Mouse (Mus musculus) forebrain, embryonic 16.5 days (tissue): ENCODE results near the gene Phf11d. TPM values are rescaled to one million over a fixed set of nuclear protein-coding genes. Genes with fewer than 3 reads are reported as not detected.
"Not testable (repeated sequence)": the region's sequence is repeated elsewhere in the genome, so short reads cannot be mapped to it uniquely, and the experiment has no call there.

Source experiments
- ATAC-seq: fragments of 200-750 bp; cut with Nextera tagmentation; 2 replicates; pipeline ENCODE4 v1.8.0; 2017; ENCODE audit warnings: mild to moderate bottlenecking, moderate library complexity
- H3K27ac ChIP-seq: fragments of 300-500 bp; sonication (generic); 2 replicates; pipeline ENCODE4 v1.5.1; 2014; ENCODE audit warnings: low read length, control low read depth
- H3K27me3 ChIP-seq: fragments of 300-500 bp; sonication (generic); replicated peaks from 2 replicates; pipeline ENCODE4 v1.6.1; 2014; ENCODE audit warnings: low read length; ENCODE audit not compliant: control insufficient read depth, insufficient read depth
- H3K36me3 ChIP-seq: fragments of 300-500 bp; sonication (generic); 2 replicates; pipeline ENCODE4 v1.6.1; 2014; ENCODE audit not compliant: control insufficient read depth, insufficient read depth
- H3K4me1 ChIP-seq: fragments of 300-500 bp; sonication (generic); replicated peaks from 2 replicates; pipeline ENCODE4 v1.6.1; 2014; ENCODE audit warnings: low read length; ENCODE audit not compliant: control insufficient read depth, insufficient read depth
- H3K4me2 ChIP-seq: fragments of 300-500 bp; sonication (generic); 2 replicates; pipeline ENCODE4 v1.6.1; 2014; ENCODE audit warnings: mild to moderate bottlenecking, low read length, control low read depth
- H3K4me3 ChIP-seq: fragments of 300-500 bp; sonication (generic); replicated peaks from 2 replicates; pipeline ENCODE4 v1.5.1; 2014; ENCODE audit warnings: mild to moderate bottlenecking, low read length, control low read depth
- H3K9ac ChIP-seq: fragments of 300-500 bp; sonication (generic); replicated peaks from 2 replicates; pipeline ENCODE4 v1.6.1; 2014; ENCODE audit warnings: low read depth, low read length, control low read depth
- H3K9me3 ChIP-seq: fragments of 300-500 bp; sonication (generic); 2 replicates; pipeline ENCODE4 v1.6.1; 2016; ENCODE audit warnings: low read length; ENCODE audit not compliant: control insufficient read depth
- WGBS: fragments of 180-500 bp; shearing (Covaris S2); extraction: QIAGEN DNeasy Blood & Tissue Kit; methylation state at CpG from one replicate; pipeline ENCODE4 v1.1.7; 2014; 5-methylcytosine and 5-hydroxymethylcytosine counted together
- polyA plus RNA-seq: library from polyadenylated mRNA; unstranded; fragments of >200 nt; fragmentation: Nextera tagmentation; extraction: Ambion mirVana; gene quantifications from 2 replicates; pipeline ENCODE4 v1.2.1, GENCODE M21; 2015

The Phf11d gene
- 0.16 and 0.19 TPM in 2 replicates for polyA plus RNA-seq

DNA sequence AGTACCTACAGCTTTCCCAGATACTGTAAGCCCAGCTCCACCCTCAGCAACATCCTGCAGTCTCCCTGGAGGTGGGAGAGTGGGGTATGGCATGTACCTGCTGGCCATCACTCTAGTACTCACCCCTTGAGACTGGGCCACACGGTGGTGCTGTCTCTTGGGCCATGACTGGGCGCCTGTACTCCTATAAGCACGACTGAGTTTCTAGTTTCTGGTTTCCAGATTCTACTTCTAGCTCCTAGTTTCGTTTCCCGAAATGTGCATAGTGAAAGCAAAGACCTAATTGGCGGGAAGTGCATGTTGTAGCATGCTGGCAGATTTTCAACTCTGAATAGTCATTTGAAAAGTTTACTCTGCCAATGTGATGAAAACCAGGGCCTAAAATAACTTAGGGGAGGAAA is at the start of gene Phf11d:
Gene Phf11d (minus strand): TSS at position 227 of the 401 bp plus-strand sequence.
- ATAC-seq = no peak
- no peaks in the 10 kb centered on the region for H3K36me3 ChIP-seq
- no peaks in the 10 kb centered on the region for H3K4me1 ChIP-seq
- no peak within 1 kb of the TSS for H3K4me2 ChIP-seq
- no peak within 1 kb of the TSS for H3K9ac ChIP-seq
- H3K27me3 ChIP-seq = no peaks in the 10 kb centered on the region
- no peak within 1 kb of the TSS for H3K27ac ChIP-seq
- no peaks in the 10 kb centered on the region for H3K9me3 ChIP-seq
- H3K4me3 ChIP-seq = no peak within 1 kb of the TSS
- 83% methylated on average over 6 of the region's 6 CpGs for WGBS

DNA sequence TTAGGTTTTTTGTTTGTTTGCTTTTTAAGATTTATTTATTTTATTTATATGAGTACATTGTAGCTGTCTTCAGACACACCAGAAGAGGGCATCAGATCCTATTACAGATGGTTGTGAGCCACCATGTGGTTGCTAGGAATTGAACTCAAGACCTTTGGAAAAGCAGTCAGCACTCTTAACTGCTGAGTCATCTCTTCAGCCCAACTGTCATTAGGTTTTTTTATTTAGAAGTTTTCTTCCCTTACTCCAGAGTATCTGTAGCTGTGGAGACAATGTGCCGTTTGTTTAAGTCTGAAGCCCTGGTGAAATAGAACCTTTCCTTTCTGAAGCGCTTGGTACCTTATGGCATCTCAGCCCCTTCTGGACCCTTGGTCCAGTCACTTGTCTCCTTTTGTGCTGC is 49.7 kb upstream of the Phf11d start:
- not testable (repeated sequence) for ATAC-seq, H3K27me3 ChIP-seq, H3K27ac ChIP-seq, H3K4me1 ChIP-seq, H3K36me3 ChIP-seq, H3K9ac ChIP-seq, H3K4me3 ChIP-seq, H3K4me2 ChIP-seq, H3K9me3 ChIP-seq
- WGBS = 98% methylated on average over 2 of the region's 2 CpGs

DNA sequence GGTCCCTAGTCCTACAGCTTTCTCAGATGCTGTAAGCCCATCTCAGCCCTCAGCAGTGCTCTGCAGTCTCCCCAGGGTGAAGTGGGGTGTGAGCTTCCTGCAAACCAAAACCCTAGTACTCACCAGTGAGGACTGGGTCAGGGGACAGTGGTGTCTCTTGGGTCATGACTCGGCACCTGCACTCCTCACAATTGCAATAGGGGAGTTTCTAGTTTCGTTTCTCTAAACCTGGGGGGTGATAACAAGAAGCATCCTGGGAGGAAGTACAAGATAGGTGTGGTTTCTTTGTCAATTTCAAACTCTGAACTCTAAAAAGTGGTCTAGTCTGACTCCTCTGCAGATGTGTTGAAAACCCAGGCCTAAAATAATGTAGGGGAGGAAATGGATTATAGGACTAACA is 31.7 kb upstream of the Phf11d start:
- whole genome bisulfite sequencing = 77% methylated on average over 2 of the region's 2 CpGs
- no peak overlapping the region for H3K9ac ChIP-seq
- no peaks in the 10 kb centered on the region for H3K27me3 ChIP-seq
- H3K4me2 ChIP-seq = no peak overlapping the region
- no peak overlapping the region for H3K27ac ChIP-seq
- no peaks in the 10 kb centered on the region for H3K4me1 ChIP-seq
- no peak for ATAC-seq
- H3K9me3 ChIP-seq = no peaks in the 10 kb centered on the region
- H3K36me3 ChIP-seq = no peaks in the 10 kb centered on the region
- H3K4me3 ChIP-seq = no peak overlapping the region

DNA sequence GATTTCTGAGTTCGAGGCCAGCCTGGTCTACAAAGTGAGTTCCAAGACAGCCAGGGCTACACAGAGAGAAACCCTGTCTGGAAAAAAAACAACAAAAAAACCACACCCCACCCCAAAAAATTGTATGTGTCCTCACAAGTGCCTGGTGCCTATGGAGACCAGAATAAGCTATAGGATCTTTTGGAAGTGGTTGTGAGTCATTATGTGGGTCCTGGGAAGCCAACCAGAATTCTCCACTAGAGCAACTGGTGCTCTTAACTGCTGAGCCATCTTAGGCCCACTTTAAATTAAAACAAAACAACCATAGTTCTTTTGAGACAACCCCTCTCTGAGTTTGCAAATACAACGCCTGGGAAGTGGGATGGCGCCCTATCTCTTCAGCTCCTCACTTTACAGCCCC is 30.0 kb upstream of the Phf11d start, which contains the start of gene Phf11c:
Gene Phf11c (minus strand): TSS at position 101 of the 400 bp plus-strand sequence.
- WGBS = 93% methylated on average over 3 of the region's 3 CpGs
- H3K27ac ChIP-seq = no peak within 1 kb of the TSS
- no peak for ATAC-seq
- no peak within 1 kb of the TSS for H3K4me3 ChIP-seq
- no peaks in the 10 kb centered on the region for H3K27me3 ChIP-seq
- no peak within 1 kb of the TSS for H3K9ac ChIP-seq
- no peaks in the 10 kb centered on the region for H3K36me3 ChIP-seq
- H3K4me1 ChIP-seq = no peaks in the 10 kb centered on the region
- H3K4me2 ChIP-seq = no peak within 1 kb of the TSS
- no peaks in the 10 kb centered on the region for H3K9me3 ChIP-seq

DNA sequence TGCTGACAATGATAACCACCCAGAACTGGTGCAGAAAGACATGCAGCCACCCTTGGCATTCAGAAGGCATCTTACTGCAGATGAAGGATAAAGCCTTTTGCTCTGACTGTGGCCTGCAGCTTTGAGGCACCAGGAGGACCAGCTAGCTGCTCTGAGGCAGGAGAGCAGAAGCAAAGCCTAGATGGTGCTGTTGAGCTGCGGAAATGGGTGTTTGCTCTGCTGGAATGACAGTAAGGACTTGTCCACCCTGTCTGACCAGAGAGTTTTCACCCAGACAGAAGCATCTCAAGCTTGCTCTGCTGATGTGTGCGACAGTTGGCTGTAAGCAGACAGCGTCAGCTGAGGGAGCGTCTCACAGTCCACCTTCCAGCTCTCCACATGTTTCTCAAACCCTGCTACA is 24.9 kb upstream of the Phf11d start:
- 82% methylated on average over 4 of the region's 4 CpGs for WGBS
- H3K27me3 ChIP-seq, H3K9me3 ChIP-seq, H3K27ac ChIP-seq, H3K4me3 ChIP-seq, H3K36me3 ChIP-seq, H3K9ac ChIP-seq, H3K4me2 ChIP-seq, ATAC-seq, H3K4me1 ChIP-seq: not testable (repeated sequence)

DNA sequence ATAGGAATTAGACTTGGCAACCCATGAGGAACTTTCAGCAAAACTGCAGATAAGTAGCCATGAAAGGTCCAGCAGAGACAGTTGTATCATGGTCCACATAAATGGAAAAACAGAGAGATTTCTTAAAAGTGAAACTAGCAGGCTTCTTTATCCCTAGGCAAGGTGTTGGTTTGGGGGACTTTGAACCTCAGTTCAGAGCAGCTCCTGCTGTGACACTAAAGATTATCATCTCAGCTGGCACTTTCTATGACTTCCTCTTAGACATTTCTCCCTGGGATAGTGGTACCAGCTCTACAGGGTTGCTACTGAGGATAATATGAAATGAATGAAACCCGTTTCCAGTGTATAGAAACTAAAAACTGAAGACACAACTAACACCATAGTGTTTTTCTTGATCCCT is 24.3 kb upstream of the Phf11d start:
- Histone ChIP-seq H3K27ac (no peak overlapping the region), H3K4me2 (no peak overlapping the region), H3K36me3 (no peaks in the 10 kb centered on the region), H3K9me3 (no peaks in the 10 kb centered on the region), H3K4me1 (no peaks in the 10 kb centered on the region), H3K9ac (no peak overlapping the region), H3K27me3 (no peaks in the 10 kb centered on the region), H3K4me3 (no peak overlapping the region)
- WGBS = 64% methylated on average over 1 of the region's 1 CpGs
- no peak for ATAC-seq

DNA sequence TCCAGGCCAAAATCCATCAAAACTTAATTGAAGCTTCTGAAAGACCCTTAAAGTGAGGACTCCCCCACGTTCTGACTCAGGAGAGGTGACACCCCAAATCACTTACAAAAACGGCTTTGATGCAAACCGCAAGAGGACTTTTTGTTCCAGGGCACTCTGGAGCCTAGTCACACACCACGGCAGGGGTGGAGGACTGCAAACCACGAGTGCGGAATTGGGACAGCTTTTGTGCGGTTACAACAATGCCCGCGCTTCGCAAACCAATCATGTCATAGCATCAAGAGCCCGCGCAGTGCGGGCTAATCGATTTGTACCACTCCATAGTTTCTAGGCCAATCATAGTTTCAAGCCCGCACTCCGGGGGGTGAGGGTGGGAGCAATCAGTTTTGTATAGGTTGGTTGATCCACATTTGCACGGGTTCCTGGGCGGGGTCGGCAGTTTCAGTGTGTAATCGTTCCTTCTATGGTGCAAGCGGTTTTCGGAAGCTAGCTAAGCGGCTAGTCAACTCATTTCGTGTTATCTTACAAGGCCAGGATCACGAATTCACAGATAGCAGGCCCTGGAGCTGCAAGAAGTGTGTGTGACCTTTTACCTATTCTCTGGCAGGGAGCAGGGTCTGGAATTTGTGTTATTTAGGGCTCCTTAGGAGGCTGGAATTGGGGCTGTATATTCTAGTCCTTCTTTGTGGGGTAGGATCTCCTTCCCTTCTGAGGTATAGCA is 5.2 kb upstream of the Phf11d start:
- H3K4me2 ChIP-seq = no peak overlapping the region
- no peak overlapping the region for H3K27ac ChIP-seq
- no peak for ATAC-seq
- no peak overlapping the region for H3K9ac ChIP-seq
- H3K36me3 ChIP-seq = no peaks in the 10 kb centered on the region
- peaks cover 3% of the 10 kb centered on the region; the same call in 1 of the 2 replicates for H3K9me3 ChIP-seq
- no peaks in the 10 kb centered on the region for H3K27me3 ChIP-seq
- no peak overlapping the region for H3K4me3 ChIP-seq
- no peaks in the 10 kb centered on the region for H3K4me1 ChIP-seq
- 93% methylated on average over 25 of the region's 25 CpGs for WGBS

DNA sequence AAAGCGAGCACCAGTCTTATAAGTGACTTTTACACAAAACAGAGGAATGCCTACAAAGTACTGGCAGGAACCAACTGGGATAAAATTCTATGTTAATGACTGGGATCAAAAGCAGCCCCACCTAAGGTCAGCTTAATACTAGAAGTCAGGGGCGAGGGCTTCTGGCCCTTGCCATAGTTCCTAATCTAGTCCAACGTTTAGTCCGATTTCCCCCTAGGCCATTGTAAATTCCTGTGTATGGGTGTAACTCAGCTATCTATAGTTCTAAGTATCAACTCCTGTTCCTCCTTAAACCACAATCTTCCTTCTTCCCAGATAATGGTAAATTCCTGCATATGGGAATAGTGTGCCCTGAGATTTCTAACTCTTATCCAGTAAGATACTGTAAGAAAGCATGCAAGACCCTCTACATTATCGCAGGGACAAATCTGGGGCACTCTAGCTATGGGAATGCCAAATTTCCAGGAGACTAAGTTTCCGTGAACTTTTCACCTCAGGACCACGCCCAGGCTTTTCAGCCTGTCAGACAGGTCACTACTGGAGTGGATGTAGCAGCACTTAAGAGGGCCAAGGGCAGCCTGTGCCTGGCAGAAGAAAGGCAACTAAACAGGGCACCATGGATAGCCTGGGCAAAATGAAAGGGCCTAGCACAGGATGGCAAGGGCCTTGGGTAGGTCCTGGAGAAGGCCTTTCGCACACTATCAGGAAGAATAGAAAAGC is 1.3 kb upstream of the Phf11d start:
- H3K4me3 ChIP-seq = no peak overlapping the region
- H3K4me1 ChIP-seq = no peaks in the 10 kb centered on the region
- H3K9ac ChIP-seq = no peak overlapping the region
- no peaks in the 10 kb centered on the region for H3K27me3 ChIP-seq
- 90% methylated on average over 8 of the region's 8 CpGs for WGBS
- no peaks in the 10 kb centered on the region for H3K36me3 ChIP-seq
- H3K4me2 ChIP-seq = no peak overlapping the region
- H3K27ac ChIP-seq = no peak overlapping the region
- no peak for ATAC-seq
- H3K9me3 ChIP-seq = peaks cover 3% of the 10 kb centered on the region; the same call in 1 of the 2 replicates

DNA sequence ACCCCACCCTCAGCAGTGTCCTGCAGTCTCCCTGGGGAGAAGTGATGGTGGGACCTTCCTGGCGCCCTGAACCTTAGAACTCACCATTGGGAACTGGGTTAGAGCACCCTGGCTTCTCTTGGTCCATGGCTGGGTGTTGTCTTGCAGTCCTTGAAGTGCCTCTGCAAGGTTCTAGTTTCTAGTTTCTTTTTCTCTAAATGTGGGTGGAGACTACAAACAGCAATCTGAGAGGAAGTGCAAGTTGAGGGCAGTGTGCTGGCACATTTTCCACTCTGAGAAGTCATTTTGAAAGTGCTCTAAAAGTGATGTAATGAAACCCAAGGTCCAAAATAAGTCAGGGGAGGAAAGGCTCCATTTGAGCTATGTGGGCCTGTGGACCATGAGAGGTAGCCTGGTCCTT is 24.1 kb downstream of the Phf11d start, which contains the start of gene Phf11b:
Gene Phf11b (minus strand): TSS at position 163 of the 400 bp plus-strand sequence.
- H3K4me1 ChIP-seq, H3K4me3 ChIP-seq, H3K27ac ChIP-seq, H3K27me3 ChIP-seq, H3K9me3 ChIP-seq, H3K9ac ChIP-seq, H3K36me3 ChIP-seq, ATAC-seq, H3K4me2 ChIP-seq: not testable (repeated sequence)
- WGBS = 56% methylated on average over 1 of the region's 1 CpGs
